Mouse (Mus musculus): ENCODE data around the gene Rab28. TPM values are rescaled to one million over a fixed set of nuclear protein-coding genes. Genes with fewer than 3 reads are reported as not detected.

Gene Rab28
- total RNA-seq (2023): 18.7 TPM

GRCm38 (mm10) chr5:41708051-41708630 is at the start of gene Rab28:
Gene Rab28 (minus strand): TSS chr5:41708157.

Other genes starting within 250 kb of the Rab28 start
- gene Nkx3-2, start 56.3 kb upstream of the Rab28 start, total RNA-seq (2023): not detected
- 38.4 TPM for gene Bod1l, start 136.2 kb upstream of the Rab28 start, total RNA-seq (2023)

Measured in CD4-positive naive resting alpha-beta T cell, adult 76 days (primary cell).